In the genomic region with DNA sequence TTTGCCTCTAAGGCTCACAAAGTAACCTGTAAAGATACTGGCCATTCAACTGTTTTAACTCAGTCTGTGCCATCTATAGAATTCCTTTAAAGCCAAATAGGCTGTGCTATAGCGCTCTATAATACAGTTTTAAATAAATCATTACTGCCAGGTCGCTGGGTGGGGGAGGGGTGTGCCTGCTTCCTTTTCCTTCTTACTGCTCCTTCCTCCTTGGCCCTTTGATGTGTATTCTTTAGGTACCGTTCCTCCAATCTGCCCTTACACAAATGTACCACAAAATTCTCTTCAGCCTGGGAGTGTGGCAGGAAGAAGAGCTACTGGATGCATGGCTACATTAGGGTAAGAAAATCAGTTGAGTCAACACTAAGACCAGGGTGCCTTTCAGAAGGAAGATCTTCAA, we compare ENCODE assay signal across 15 mouse cellular contexts. TPM values are rescaled to one million over a fixed set of nuclear protein-coding genes. Genes with fewer than 3 reads are reported as not detected.
DNase-seq lines count a peak whose midpoint lies in the region; ATAC-seq lines count a peak whose summit lies in the region.
"Had no signal": no experiment of that assay in that cellular context is flagged by ENCODE, and none has a peak within 500 bp of the region (broad histone marks: within the 10 kb centered on the region; RNA-seq: fewer than 3 reads in every experiment).

No protein-coding gene starts in this region.

- peak; percentile 81 for DNase-seq in heart, adult 11 months
- DNase-seq in heart, postnatal 4 days, result no peak
- DNase-seq in hindbrain, embryonic 11.5 days (ENCODE audit: low spot score), result peak; percentile 31
- DNase-seq in midbrain, embryonic 10.5 days (ENCODE audit: low spot score), result no peak
- DNase-seq in urinary bladder, adult 18-20 months (ENCODE audit: low spot score in 2 of 2), result no peak
- DNase-seq in lung, postnatal 4 days, result no peak
- DNase-seq: adrenal gland, postnatal 10 days; B cell, adult 2 months; gastrocnemius, postnatal 10 days; liver, postnatal 0 days; retina, postnatal 1 day; thymus, postnatal 25 days had no signal

- peak overlapping the region; percentile 87 for H3K4me3 ChIP-seq in hindbrain, embryonic 11.5 days (ENCODE audit: low read depth, low read length)
- H3K4me3 ChIP-seq in midbrain, embryonic 10.5 days, result peak overlapping the region; percentile 95
- peak overlapping the region; percentile 88 for H3K4me3 ChIP-seq in neural tube, embryonic 14.5 days (ENCODE audit: low read depth, low read length)

- H3K4me1 ChIP-seq in hindbrain, embryonic 11.5 days (replicated peaks; ENCODE audit: control insufficient read depth, insufficient read depth, low read length), result no peaks in the 10 kb centered on the region
- peaks cover 57% of the 10 kb centered on the region for H3K4me1 ChIP-seq in midbrain, embryonic 10.5 days
- H3K4me1 ChIP-seq in neural tube, embryonic 14.5 days (ENCODE audit: control insufficient read depth, insufficient read depth, low read length), result peaks cover 33% of the 10 kb centered on the region

- ATAC-seq in hindbrain, embryonic 11.5 days (ENCODE audit: low FRiP score), result no peak
- ATAC-seq in neural tube, embryonic 14.5 days (ENCODE audit: low read depth), result no peak
- ATAC-seq: forebrain, postnatal 0 days had no signal

- H3K36me3 ChIP-seq in hindbrain, embryonic 11.5 days (ENCODE audit: control insufficient read depth, insufficient read depth, low read length), result no peaks in the 10 kb centered on the region
- H3K36me3 ChIP-seq in midbrain, embryonic 10.5 days, result peaks cover 16% of the 10 kb centered on the region
- H3K36me3 ChIP-seq in neural tube, embryonic 14.5 days (ENCODE audit: control insufficient read depth, insufficient read depth, low read length), result no peaks in the 10 kb centered on the region

- peak overlapping the region; percentile 91 for H3K4me2 ChIP-seq in hindbrain, embryonic 11.5 days (replicated peaks; ENCODE audit: low read depth, low read length)
- H3K4me2 ChIP-seq in neural tube, embryonic 14.5 days (ENCODE audit: low read depth, low read length), result peak overlapping the region; percentile 80; the same call in 1 of the 2 replicates

- peak overlapping the region; percentile 99 for H3K9ac ChIP-seq in hindbrain, embryonic 11.5 days (ENCODE audit: low read depth, low read length)
- H3K9ac ChIP-seq in neural tube, embryonic 14.5 days (replicated peaks; ENCODE audit: low read depth, low read length), result peak overlapping the region; percentile 86; the same call in 1 of the 2 replicates

- peak overlapping the region; percentile 99; the same call in 1 of the 2 replicates for H3K27ac ChIP-seq in hindbrain, embryonic 11.5 days (ENCODE audit: low read depth, low read length)
- H3K27ac ChIP-seq in midbrain, embryonic 10.5 days (replicated peaks), result peak overlapping the region; percentile 100
- H3K27ac ChIP-seq in neural tube, embryonic 14.5 days (ENCODE audit: low read depth, low read length), result peak overlapping the region; percentile 98; the same call in 1 of the 2 replicates
- H3K27ac ChIP-seq: kidney, postnatal 0 days had no signal

- WGBS in hindbrain, embryonic 11.5 days, result 50% methylated on average over 3 of the region's 3 CpGs
- 46% methylated on average over 3 of the region's 3 CpGs for WGBS in midbrain, embryonic 10.5 days
- WGBS in neural tube, embryonic 14.5 days, result 23% methylated on average over 3 of the region's 3 CpGs

- H3K27me3 ChIP-seq in hindbrain, embryonic 11.5 days (ENCODE audit: control insufficient read depth, insufficient read depth, low read length), result no peaks in the 10 kb centered on the region
- no peaks in the 10 kb centered on the region for H3K27me3 ChIP-seq in midbrain, embryonic 10.5 days (ENCODE audit: low read depth, poor library complexity, severe bottlenecking)
- no peaks in the 10 kb centered on the region for H3K27me3 ChIP-seq in neural tube, embryonic 14.5 days (ENCODE audit: control insufficient read depth, insufficient read depth, low read length)

- no peaks in the 10 kb centered on the region for H3K9me3 ChIP-seq in hindbrain, embryonic 11.5 days (ENCODE audit: control insufficient read depth, low read length)
- H3K9me3 ChIP-seq in midbrain, embryonic 10.5 days (replicated peaks), result no peaks in the 10 kb centered on the region
- no peaks in the 10 kb centered on the region for H3K9me3 ChIP-seq in neural tube, embryonic 14.5 days (ENCODE audit: control insufficient read depth, low read length)

RNA-seq across cellular contexts. Expression of a gene that starts 1.5 kb away (rescaled TPM):
- total RNA-seq in heart, postnatal 4 days (2021), result 10 to 100 TPM; 47.0 to 48.6 TPM
- polyA plus RNA-seq in hindbrain, embryonic 11.5 days (2014; fragmentation: Nextera tagmentation; extraction: Ambion mirVana), result 25.9 and 33.2 TPM in 2 replicates
- 18.2 and 22.7 TPM in 2 replicates for polyA plus RNA-seq in midbrain, embryonic 10.5 days (2016; fragmentation: Nextera tagmentation; extraction: Ambion mirVana)
- 34.9 and 37.3 TPM in 2 replicates for polyA plus RNA-seq in neural tube, embryonic 14.5 days (2014; fragmentation: Nextera tagmentation; extraction: Ambion mirVana)

Comparison
In these comparisons a context has a peak if more than half of its experiments do, and no peak if none do; other contexts are left out.
1. DNase-seq: peak in heart, adult 11 months (single experiment) and hindbrain, embryonic 11.5 days (single experiment); none in heart, postnatal 4 days (single experiment), midbrain, embryonic 10.5 days (single experiment), urinary bladder, adult 18-20 months (0 of 2) and lung, postnatal 4 days (0 of 2).
2. Peak in every context shown above with its lines, with median percentiles within 50 percentile points of each other: H3K27ac ChIP-seq and H3K4me3 ChIP-seq.